Mouse (Mus musculus) urinary bladder, postnatal 4 days (tissue): ENCODE measurements around the gene Bcl2l12.

Experiments used
- DNase-seq, 2 experiments: peaks; one replicate each; pipeline ENCODE4 v3.0.0; 2021 to 2022; ENCODE audit warnings: low spot score in 2 of 2

Gene Bcl2l12

DNA sequence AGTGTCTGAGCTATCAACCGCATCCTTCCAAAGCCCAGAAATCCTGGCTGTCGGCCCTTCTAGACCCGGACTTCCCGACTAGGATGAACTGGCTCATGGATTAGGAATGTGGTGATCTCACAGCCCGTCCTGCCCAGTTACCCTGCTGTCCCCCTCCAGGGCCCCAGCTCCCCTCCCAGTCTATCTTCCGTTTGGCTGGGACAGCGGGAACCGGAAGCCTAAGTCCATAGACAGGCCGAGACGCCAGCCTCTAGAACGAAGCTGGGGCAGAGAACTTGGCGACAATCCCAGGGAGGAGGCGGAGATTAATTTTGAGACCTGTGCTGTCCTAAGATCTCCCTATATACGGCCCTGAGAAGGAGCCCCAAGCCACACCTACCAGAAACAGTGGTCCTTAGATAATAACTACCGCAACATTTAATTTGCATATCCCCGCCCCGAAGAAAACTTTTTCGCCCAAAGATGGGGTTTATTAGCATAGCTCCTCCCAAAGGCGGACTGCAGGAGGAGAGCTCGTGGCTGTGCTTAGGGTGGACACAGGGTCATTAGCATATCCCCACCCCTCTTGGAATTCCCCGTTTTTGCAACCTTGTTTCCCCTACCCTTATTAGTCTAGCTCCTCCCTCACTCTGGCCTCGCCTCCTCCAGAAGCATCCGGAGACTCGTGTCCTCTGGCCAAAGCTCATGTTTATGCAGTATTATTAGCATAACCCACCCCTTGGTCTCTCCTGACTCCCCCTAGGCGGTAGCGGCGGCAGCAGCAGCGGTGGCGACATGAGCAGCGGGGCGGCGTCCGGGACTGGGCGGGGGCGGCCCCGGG is 18.9 kb upstream of the Bcl2l12 start, which contains the start of gene Rras:
TSS of gene Rras (plus strand) at position 720 of the 820 bp plus-strand sequence.
- DNase-seq, result peak; percentile 92 to 94

GRCm38 (mm10) chr7:45016761-45017160 is 18.2 kb upstream of the Bcl2l12 start:
- no peak for DNase-seq

DNA sequence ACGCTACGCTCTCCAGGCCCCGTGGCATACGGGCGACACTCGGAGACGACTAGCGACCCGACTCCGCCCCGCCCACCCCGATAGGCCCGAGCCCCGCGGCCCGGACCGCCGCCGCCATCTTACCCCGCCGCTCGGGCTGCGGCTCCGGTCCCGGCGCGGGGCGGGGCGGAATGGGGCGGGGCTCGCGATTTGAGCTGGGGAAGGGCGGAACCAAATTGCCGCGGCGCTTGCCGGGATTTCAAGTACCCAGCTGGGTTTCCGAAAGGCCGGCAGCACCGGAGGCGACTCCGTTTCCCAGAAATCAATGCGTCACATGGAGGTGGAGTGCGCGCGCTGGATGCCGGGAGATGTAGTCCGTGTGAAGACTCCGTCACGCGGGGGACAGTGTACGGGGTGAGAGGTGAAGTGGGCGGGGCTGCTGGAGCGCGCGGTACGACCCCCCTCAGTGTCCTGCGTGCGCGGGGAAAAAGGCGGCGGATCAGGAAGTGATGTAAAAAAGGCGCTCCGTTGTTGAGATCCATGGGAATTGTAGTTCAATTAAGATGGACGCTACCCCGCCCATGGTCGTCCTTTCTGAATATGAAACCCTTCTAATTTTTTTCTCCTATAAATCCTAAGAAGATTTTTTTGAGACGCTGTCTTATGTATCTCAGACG is 17.6 kb upstream of the Bcl2l12 start, which contains the start of gene Scaf1:
TSS of gene Scaf1 (minus strand) at position 407 of the 656 bp plus-strand sequence.
- peak; percentile 99 to 100 for DNase-seq

GRCm38 (mm10) chr7:45015344-45015956 is 16.9 kb upstream of the Bcl2l12 start:
- DNase-seq, result no peak

GRCm38 (mm10) chr7:45014096-45014451 is 15.6 kb upstream of the Bcl2l12 start:
- DNase-seq, result no peak

DNA sequence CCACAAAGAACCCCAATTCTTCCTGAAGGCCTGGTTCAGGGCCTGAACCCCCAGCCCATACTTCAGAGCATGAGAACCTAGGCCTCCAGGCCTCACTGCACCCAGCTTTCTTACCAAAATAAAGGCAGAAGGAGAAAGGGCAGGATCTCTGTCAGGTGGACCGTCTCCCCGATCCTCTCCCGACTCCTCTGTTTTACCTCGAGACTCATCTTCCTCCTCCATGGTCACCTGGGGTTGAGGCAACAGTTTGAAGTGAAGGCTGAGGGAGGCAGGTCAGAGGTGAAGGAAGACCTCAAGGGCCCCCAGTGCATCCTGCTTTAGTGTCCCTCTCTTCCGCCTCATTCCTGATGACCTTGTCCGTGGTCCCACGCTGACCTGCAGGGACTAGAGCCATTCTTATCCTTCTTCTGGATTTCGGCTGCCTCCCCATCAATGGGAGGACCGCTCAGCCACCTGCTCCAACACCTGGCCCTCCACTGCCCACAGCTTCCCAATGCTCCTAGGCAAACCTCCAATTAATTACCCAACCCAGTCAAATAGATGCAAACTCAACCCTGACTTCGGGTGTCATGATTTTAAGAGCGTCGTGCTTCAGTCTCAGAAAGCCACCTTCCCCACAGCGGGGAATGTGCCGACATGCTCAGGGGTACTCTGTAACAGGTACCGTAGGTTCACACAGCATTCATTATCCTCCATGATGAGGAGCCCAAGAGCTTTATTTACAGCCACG is 15.0 kb upstream of the Bcl2l12 start:
- no peak for DNase-seq

GRCm38 (mm10) chr7:45012824-45013223 is 14.3 kb upstream of the Bcl2l12 start:
- no peak for DNase-seq

- no peak for DNase-seq
These were observed 13.5 kb upstream of the Bcl2l12 start for GRCm38 (mm10) chr7:45012011-45012410.

DNA sequence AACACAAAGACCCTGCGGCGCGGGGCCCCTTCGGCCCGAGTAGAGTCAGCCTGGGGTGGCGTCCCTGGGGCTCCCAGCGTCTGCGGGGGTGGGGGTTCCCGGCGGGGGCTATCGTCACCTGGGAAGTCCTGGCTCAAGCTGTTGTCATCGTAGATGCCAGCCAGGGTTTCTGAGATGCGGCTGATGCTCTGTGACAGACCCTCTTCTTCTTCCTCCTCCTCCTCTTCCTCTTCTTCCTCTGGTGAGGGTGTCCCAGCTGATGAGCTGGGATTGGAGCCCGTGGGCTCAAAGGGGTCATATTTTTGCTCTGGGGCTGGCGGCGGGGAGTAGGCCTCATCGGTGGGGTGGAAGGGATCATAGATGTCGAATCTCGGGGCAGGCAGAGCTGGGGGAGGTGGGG is 9.9 kb upstream of the Bcl2l12 start:
- no peak for DNase-seq

GRCm38 (mm10) chr7:45007846-45008245 is 9.3 kb upstream of the Bcl2l12 start:
- DNase-seq, result no peak

DNA sequence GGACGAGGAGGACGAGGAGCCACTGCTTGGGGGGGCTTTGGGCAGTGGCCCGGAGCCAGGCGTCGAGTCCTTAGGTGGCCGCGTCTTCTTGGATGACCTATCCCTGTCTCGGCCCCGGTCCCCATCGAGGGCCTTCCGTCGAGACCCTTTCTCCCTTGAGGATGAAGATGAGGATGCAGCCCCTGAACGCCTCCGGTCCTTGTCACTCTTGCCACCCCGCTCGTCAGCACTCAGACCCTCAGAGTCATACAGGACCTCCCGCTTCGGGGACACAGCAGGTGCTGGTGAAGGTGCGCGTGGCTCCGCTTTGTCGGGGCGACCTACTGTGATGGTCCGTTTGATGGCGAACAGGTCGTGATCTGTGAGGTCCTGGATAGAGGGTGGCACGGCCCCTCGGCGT is 8.6 kb upstream of the Bcl2l12 start:
- no peak for DNase-seq

GRCm38 (mm10) chr7:45006503-45006902 is 8.0 kb upstream of the Bcl2l12 start:
- DNase-seq, result no peak

- DNase-seq, result no peak
These were observed 6.9 kb upstream of the Bcl2l12 start for GRCm38 (mm10) chr7:45005321-45005992.

- DNase-seq, result no peak
These were observed 6.0 kb upstream of the Bcl2l12 start for GRCm38 (mm10) chr7:45004546-45004945.

DNA sequence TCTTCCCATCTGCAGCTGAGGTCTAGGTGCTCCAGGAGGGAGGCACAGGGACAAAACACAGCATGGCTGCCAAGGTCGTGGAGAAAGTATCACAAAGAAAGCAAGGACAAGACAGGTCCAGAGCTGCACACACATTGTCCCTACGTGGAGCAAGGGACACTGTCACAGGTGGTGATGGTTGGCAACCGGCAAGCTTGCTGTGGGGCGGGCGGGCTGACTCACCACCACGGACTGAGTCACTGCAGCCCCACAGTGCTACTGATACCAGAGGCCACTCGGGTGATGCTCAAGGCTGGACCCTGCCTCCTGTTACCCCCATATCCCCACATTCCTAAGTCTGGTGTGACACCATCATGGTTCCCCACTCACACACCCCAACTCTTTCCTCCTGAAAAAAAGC is 3.9 kb upstream of the Bcl2l12 start:
- no peak for DNase-seq

GRCm38 (mm10) chr7:45000539-45001114 is 2.1 kb upstream of the Bcl2l12 start:
- DNase-seq, result no peak

DNA sequence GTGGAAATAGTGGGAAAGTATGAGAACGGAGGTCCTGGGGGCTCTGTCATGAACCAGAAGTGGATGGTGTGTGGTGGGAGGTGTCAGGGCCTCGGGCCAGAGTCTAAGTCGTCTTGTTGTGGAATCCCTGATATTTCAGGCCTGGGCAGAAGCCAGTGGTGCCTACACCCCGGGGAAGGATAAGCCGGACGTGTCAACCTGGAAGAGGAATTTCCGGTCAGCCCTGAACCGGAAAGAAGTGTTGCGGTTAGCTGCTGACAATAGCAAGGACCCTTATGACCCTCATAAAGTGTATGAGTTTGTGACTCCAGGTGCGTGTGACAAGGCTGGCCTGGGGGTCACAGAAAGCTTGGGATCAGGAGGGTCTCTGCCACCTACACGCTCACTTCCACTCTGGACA is 1.2 kb upstream of the Bcl2l12 start:
- DNase-seq, result no peak

- DNase-seq, result no peak
These were observed 528 bp downstream of the Bcl2l12 start for GRCm38 (mm10) chr7:44997940-44998428.

DNA sequence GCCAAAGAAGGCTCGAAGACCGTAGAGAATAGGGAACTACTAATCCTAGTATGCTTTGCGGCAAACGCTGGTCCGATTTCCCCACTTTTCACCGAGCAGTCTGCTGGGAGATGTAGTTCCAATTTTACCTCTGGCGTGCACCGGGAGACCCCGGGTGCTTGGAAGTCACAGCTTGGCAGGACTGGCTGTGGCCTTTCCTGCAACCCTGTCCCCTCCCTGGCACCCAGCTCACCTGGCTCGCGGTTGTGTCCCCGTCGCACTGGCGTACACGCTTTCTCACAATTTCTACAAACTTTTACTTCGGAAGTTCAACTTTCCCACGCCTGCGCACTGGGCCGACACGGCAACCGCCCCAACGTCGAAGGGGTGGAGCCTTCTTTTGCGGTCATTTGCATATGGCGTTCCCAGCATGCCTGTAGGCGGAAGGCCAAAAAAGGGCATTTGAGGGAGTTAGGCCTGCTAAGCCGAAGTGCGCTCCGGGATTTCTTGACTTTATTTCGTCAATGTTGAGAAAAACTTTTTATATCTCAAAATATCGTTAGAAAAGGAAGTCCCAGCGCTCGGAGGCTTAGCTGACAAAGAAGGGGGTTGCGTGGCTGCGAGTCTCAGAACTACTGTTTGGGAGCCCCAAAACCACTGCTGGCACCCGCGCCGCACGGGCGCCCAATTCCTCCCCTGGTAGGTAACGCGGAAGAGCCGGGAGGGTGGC is 1.1 kb downstream of the Bcl2l12 start, which contains the start of gene Irf3:
TSS of gene Irf3 (plus strand) at position 418 of the 709 bp plus-strand sequence.
- DNase-seq, result peak; percentile 94 to 98

GRCm38 (mm10) chr7:44996672-44997071 is 1.8 kb downstream of the Bcl2l12 start:
- DNase-seq, result no peak
